Mouse (Mus musculus) small intestine, adult 2 months (tissue): ENCODE measurements around the gene Elmo1.

ENCODE experiments used
- CTCF ChIP-seq: fragments of 200-500 bp; IDR thresholded peaks from 2 replicates; pipeline ENCODE4 v1.5.1; 2012; ENCODE audit warnings: low read depth, mild to moderate bottlenecking, control low read depth, inconsistent platforms, low read length, moderate library complexity, mixed read lengths; ENCODE audit not compliant: insufficient replicate concordance, insufficient read length; ENCODE audit errors: extremely low read depth
- POLR2A ChIP-seq: fragments of 200-500 bp; IDR thresholded peaks from 2 replicates; pipeline ENCODE4 v1.6.1; 2012; ENCODE audit warnings: low read depth, mild to moderate bottlenecking, control low read depth, inconsistent platforms, low read length, moderate library complexity

DNA sequence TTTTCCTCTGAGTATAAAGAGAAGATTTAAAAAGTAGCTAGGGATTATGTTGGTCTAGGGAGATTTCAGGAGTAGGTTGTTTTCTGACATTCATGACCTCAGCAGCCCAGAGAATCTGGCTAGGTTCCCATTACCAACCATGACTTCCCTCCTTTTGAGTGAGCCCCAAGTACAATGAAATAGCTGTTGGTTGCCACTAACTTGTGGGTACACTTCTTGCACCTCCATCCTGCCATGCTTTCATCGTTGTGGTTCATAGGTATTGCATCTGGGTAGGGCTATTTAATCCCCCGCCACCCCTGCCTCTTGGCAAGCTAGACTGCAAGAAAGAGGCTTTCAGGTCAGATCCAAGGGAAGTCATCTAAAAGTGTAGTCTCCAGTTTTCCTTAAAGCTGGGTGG is 262.2 kb downstream of the Elmo1 start:
- TF ChIP-seq CTCF (no peak), POLR2A (no peak)
